Mouse (Mus musculus) midbrain, postnatal 0 days (tissue): ENCODE results near the gene C87977. TPM values are rescaled to one million over a fixed set of nuclear protein-coding genes. Genes with fewer than 3 reads are reported as not detected.
"Not testable (repeated sequence)": the region's sequence is repeated elsewhere in the genome, so short reads cannot be mapped to it uniquely, and the experiment has no call there.

Source experiments
- ATAC-seq: fragments of 200-750 bp; cut with Nextera tagmentation; 2 replicates; pipeline ENCODE4 v1.8.0; 2017; ENCODE audit warnings: moderate number of reproducible peaks, mild to moderate bottlenecking, moderate TSS enrichment, moderate library complexity; ENCODE audit not compliant: low FRiP score
- DNase-seq: peaks from one replicate; pipeline ENCODE4 v3.0.0-alpha.2; 2015; ENCODE audit warnings: low spot score
- H3K27ac ChIP-seq: fragments of 300-500 bp; sonication (generic); 2 replicates; pipeline ENCODE4 v1.5.1; 2014; ENCODE audit warnings: low read depth, mild to moderate bottlenecking, low read length, mixed read lengths
- H3K27me3 ChIP-seq: fragments of 300-500 bp; sonication (generic); 2 replicates; pipeline ENCODE4 v1.6.1; 2014; ENCODE audit warnings: low read length, control low read depth, mixed read lengths; ENCODE audit not compliant: insufficient read depth
- H3K36me3 ChIP-seq: fragments of 300-500 bp; sonication (generic); 2 replicates; pipeline ENCODE4 v1.6.1; 2014; ENCODE audit warnings: low read length, control low read depth, mixed read lengths; ENCODE audit not compliant: insufficient read depth
- H3K4me1 ChIP-seq: fragments of 300-500 bp; sonication (generic); 2 replicates; pipeline ENCODE4 v1.6.1; 2014; ENCODE audit warnings: mild to moderate bottlenecking, control low read depth, antibody characterized with exemption, low read length, mixed read lengths; ENCODE audit not compliant: insufficient read depth
- H3K4me2 ChIP-seq: fragments of 300-500 bp; sonication (generic); 2 replicates; pipeline ENCODE4 v1.6.1; 2014; ENCODE audit warnings: low read depth, mild to moderate bottlenecking, low read length, mixed read lengths; ENCODE audit not compliant: poor library complexity, severe bottlenecking
- H3K4me3 ChIP-seq: fragments of 300-500 bp; sonication (generic); 2 replicates; pipeline ENCODE4 v1.5.1; 2014; ENCODE audit warnings: low read depth, mild to moderate bottlenecking, low read length, moderate library complexity
- H3K9ac ChIP-seq: fragments of 300-500 bp; sonication (generic); replicated peaks from 2 replicates; pipeline ENCODE4 v1.6.1; 2014; ENCODE audit warnings: mild to moderate bottlenecking, low read length, moderate library complexity, mixed read lengths; ENCODE audit not compliant: poor library complexity, severe bottlenecking
- H3K9me3 ChIP-seq: fragments of 300-500 bp; sonication (generic); 2 replicates; pipeline ENCODE4 v1.6.1; 2016; ENCODE audit warnings: low read length, control low read depth
- CTCF ChIP-seq: IDR thresholded peaks from 2 replicates; pipeline ENCODE4 v1.5.1; 2016; ENCODE audit warnings: antibody characterized with exemption, mild to moderate bottlenecking
- WGBS: fragments of 180-500 bp; shearing (Covaris S2); extraction: QIAGEN DNeasy Blood & Tissue Kit; methylation state at CpG from one replicate; pipeline ENCODE4 v1.1.7; 2014; 5-methylcytosine and 5-hydroxymethylcytosine counted together
- polyA plus RNA-seq: library from polyadenylated mRNA; unstranded; fragments of >200 nt; fragmentation: Nextera tagmentation; extraction: Ambion mirVana; gene quantifications from 2 replicates; pipeline ENCODE4 v1.2.1, GENCODE M21; 2015
- total RNA-seq: library from RNA; depleted of rRNA; stranded (reverse); fragments of >200 nt; gene quantifications from 2 replicates; pipeline ENCODE4 v1.2.3, GENCODE M21; 2014; rRNA removed

Gene C87977
- total RNA-seq (not detected in 2 replicates), polyA plus RNA-seq (not detected in 2 replicates)

DNA sequence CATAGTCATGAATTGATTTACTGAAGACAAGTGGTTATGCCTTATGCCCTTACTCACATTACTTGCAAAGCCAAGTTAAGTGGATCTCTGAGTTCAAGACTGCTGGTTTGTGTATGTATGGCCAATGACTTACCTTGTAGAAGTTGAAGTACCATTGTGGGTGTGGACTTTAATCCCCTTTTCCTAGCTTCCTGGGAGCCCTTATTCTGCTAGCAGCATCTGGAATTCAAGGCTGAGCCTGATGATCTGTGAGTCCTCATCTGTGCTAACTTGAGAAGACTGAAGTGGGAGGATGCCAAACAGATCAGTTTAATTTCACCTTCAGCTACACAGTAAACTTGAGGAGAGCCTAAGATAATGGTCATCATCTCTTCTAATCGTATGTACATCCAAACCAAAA is at the start of gene C87977:
Gene C87977, minus strand, starts transcription at position 101 of the 400 bp plus-strand sequence.
- ATAC-seq, H3K27me3 ChIP-seq, DNase-seq, H3K27ac ChIP-seq, H3K9ac ChIP-seq, H3K4me1 ChIP-seq, H3K4me3 ChIP-seq, H3K36me3 ChIP-seq, H3K4me2 ChIP-seq: not testable (repeated sequence)
- H3K9me3 ChIP-seq = peaks cover 11% of the 10 kb centered on the region; the same call in 1 of the 2 replicates
- 78% methylated on average over 1 of the region's 1 CpGs for WGBS

DNA sequence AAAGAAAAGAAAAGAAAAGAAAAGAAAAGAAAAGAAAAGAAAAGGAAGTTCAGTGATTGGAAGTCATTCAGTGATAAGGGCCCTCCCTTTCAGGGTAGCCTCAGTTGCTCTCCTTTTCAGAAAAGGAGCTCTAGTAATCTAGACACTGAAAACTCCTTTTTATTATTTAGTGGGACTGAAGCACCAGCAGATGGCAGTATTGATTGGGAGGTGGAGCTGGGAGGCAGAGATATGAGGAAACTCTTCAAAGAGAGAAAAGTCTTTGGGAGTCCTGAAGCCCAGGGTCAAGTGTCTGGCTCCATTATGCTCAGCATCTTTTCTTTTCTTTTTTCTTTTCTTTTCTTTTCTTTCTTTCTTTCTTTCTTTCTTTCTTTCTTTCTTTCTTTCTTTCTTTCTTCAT is 41.6 kb upstream of the C87977 start:
- DNase-seq, ATAC-seq, H3K27me3 ChIP-seq, H3K4me1 ChIP-seq, H3K36me3 ChIP-seq, H3K9ac ChIP-seq, H3K27ac ChIP-seq, H3K4me2 ChIP-seq, H3K9me3 ChIP-seq, H3K4me3 ChIP-seq: not testable (repeated sequence)

DNA sequence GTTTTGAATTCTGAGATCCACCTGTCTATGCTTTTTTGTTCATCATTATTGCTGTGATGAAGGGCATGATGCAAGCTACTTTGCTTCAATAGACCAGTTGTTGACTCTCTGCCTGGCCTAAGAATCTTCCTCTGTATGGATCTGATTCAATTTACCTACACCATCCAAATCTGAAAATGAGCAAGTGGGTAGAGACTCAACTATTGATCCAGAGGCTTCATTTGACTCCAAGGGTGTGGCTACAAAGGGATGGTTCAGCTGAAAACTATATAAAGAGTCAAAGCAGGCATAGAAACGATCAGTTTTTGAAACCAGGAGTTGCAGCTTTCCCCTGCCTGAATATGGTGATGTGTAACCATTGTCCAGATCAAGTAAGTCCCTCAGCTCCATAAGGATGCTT is 22.7 kb downstream of the C87977 start, which contains the start of gene Oog2:
Gene Oog2, plus strand, starts transcription at position 301 of the 400 bp plus-strand sequence.
- no peaks in the 10 kb centered on the region for H3K4me1 ChIP-seq
- no peak for ATAC-seq
- no peak within 1 kb of the TSS for H3K4me2 ChIP-seq
- 41% methylated on average over 1 of the region's 1 CpGs for WGBS
- no peaks in the 10 kb centered on the region for H3K27me3 ChIP-seq
- no peak within 1 kb of the TSS for H3K9ac ChIP-seq
- no peaks in the 10 kb centered on the region for H3K36me3 ChIP-seq
- peaks cover 15% of the 10 kb centered on the region; the same call in 1 of the 2 replicates for H3K9me3 ChIP-seq
- H3K4me3 ChIP-seq = no peak within 1 kb of the TSS
- DNase-seq = no peak
- TF ChIP-seq CTCF = no peak
- no peak within 1 kb of the TSS for H3K27ac ChIP-seq

DNA sequence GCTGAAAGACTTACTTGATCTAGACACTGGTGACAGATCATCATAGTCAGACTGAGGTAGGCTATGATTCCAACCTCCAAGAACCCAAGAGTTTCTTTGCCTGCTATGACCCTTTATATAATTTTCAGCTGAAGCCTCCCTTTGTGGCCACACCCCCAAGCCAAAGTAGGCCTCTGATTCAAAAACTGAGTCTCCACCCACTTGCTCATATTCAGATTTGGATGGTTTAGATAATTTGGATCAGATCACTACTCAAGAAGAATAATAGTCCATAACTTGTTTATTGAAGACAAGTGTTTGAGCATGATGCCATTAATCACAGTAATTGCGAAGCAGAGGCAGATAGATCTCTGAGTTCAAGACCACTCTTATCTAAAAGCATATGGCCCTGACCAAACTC is 50.6 kb downstream of the C87977 start, which contains the start of gene Oog3:
Gene Oog3, minus strand, starts transcription at position 101 of the 400 bp plus-strand sequence.
- TF ChIP-seq CTCF = no peak
- 73% methylated on average over 1 of the region's 1 CpGs for WGBS
- no peaks in the 10 kb centered on the region for H3K27me3 ChIP-seq
- H3K4me1 ChIP-seq = no peaks in the 10 kb centered on the region
- no peak within 1 kb of the TSS for H3K4me3 ChIP-seq
- H3K36me3 ChIP-seq = no peaks in the 10 kb centered on the region
- H3K9ac ChIP-seq = no peak within 1 kb of the TSS
- no peak within 1 kb of the TSS for H3K4me2 ChIP-seq
- peaks cover 37% of the 10 kb centered on the region; the same call in 1 of the 2 replicates for H3K9me3 ChIP-seq
- H3K27ac ChIP-seq = no peak within 1 kb of the TSS
- no peak for ATAC-seq
- DNase-seq = no peak

Other genes with a start within 250 kb of the C87977 start
- not detected in 2 replicates for gene Gm13101, start 246.4 kb downstream of the C87977 start, total RNA-seq
- gene Gm13101, start 246.4 kb downstream of the C87977 start, polyA plus RNA-seq = not detected in 2 replicates
- not detected in 2 replicates for gene Pramef17, start 218.9 kb downstream of the C87977 start, total RNA-seq
- gene Pramef17, start 218.9 kb downstream of the C87977 start, polyA plus RNA-seq = not detected in 2 replicates
- gene Pramel4, start 154.2 kb downstream of the C87977 start, total RNA-seq = not detected in 2 replicates
- gene Pramel4, start 154.2 kb downstream of the C87977 start, polyA plus RNA-seq = not detected in 2 replicates
- gene Gm13102, start 106.8 kb downstream of the C87977 start, total RNA-seq = not detected in 2 replicates
- not detected in 2 replicates for gene Gm13102, start 106.8 kb downstream of the C87977 start, polyA plus RNA-seq
- gene Oog3, start 50.7 kb downstream of the C87977 start, total RNA-seq = not detected in 2 replicates
- not detected in 2 replicates for gene Oog3, start 50.7 kb downstream of the C87977 start, polyA plus RNA-seq
- gene Oog2, start 22.6 kb downstream of the C87977 start, total RNA-seq = not detected in 2 replicates
- gene Oog2, start 22.6 kb downstream of the C87977 start, polyA plus RNA-seq = not detected in 2 replicates
- gene Pramel5, start 67.2 kb upstream of the C87977 start, total RNA-seq = not detected in 2 replicates
- not detected in 2 replicates for gene Pramel5, start 67.2 kb upstream of the C87977 start, polyA plus RNA-seq
- not detected in 2 replicates for gene Gm13128, start 116.9 kb upstream of the C87977 start, total RNA-seq
- gene Gm13128, start 116.9 kb upstream of the C87977 start, polyA plus RNA-seq = not detected in 2 replicates
- gene Gm13119, start 144.6 kb upstream of the C87977 start, total RNA-seq = not detected in 2 replicates
- gene Gm13119, start 144.6 kb upstream of the C87977 start, polyA plus RNA-seq = not detected in 2 replicates
- gene Pramef20, start 164.6 kb upstream of the C87977 start, total RNA-seq = not detected in 2 replicates
- not detected in 2 replicates for gene Pramef20, start 164.6 kb upstream of the C87977 start, polyA plus RNA-seq
- 0.22 TPM in 1 of 2 replicates, not detected in the other for gene Pramef12, start 195.1 kb upstream of the C87977 start, total RNA-seq
- gene Pramef12, start 195.1 kb upstream of the C87977 start, polyA plus RNA-seq = not detected in 2 replicates
- gene 1700012P22Rik, start 225.5 kb upstream of the C87977 start, total RNA-seq = not detected in 2 replicates
- not detected in 2 replicates for gene 1700012P22Rik, start 225.5 kb upstream of the C87977 start, polyA plus RNA-seq
- not detected in 2 replicates for gene Gm9944, start 240.0 kb upstream of the C87977 start, total RNA-seq
- not detected in 2 replicates for gene Gm9944, start 240.0 kb upstream of the C87977 start, polyA plus RNA-seq